Mouse (Mus musculus) brain, embryonic 14.5 days (tissue): ENCODE data around the gene Tbc1d20. TPM values are rescaled to one million over a fixed set of nuclear protein-coding genes. Genes with fewer than 3 reads are reported as not detected.

Experiments used
- DNase-seq: peaks from one replicate; pipeline ENCODE4 v3.0.0-alpha.2; 2011; ENCODE audit warnings: low read depth
- CTCF ChIP-seq: fragments of 200-500 bp; IDR thresholded peaks from 2 replicates; pipeline ENCODE4 v1.5.1; 2012; ENCODE audit warnings: inconsistent platforms, mild to moderate bottlenecking, moderate library complexity, borderline replicate concordance; ENCODE audit not compliant: insufficient read depth, insufficient read length; ENCODE audit errors: extremely low read depth
- POLR2A ChIP-seq: fragments of 200-500 bp; IDR thresholded peaks from 2 replicates; pipeline ENCODE4 v1.6.1; 2012; ENCODE audit warnings: mild to moderate bottlenecking, inconsistent platforms, borderline replicate concordance; ENCODE audit not compliant: poor library complexity, insufficient read depth, insufficient read length, severe bottlenecking; ENCODE audit errors: extremely low read depth
- polyA plus RNA-seq: library from polyadenylated mRNA; depleted of rRNA; stranded (reverse); fragments of >200 nt; gene quantifications from 2 replicates; pipeline ENCODE4 v1.2.3, GENCODE M21; 2012; rRNA removed

Gene Tbc1d20
- polyA plus RNA-seq, 1 experiment, result 41.5 TPM

- DNase-seq, result no peak
- TF ChIP-seq POLR2A (no peak), CTCF (no peak)
These were observed 67.6 kb downstream of the Tbc1d20 start for GRCm38 (mm10) chr2:152361193-152361592.

Other genes with a start within 250 kb of the Tbc1d20 start
- gene Scrt2, start 212.3 kb upstream of the Tbc1d20 start, polyA plus RNA-seq, result 66.5 and 88.8 TPM in 2 replicates
- 17.9 and 18.5 TPM in 2 replicates for gene Srxn1, start 188.3 kb upstream of the Tbc1d20 start, polyA plus RNA-seq
- 2.0 and 2.4 TPM in 2 replicates for gene Tcf15, start 150.3 kb upstream of the Tbc1d20 start, polyA plus RNA-seq
- gene Csnk2a1, start 67.0 kb upstream of the Tbc1d20 start, polyA plus RNA-seq, result 89.5 and 107 TPM in 2 replicates
- 246 and 256 TPM in 2 replicates for gene Rbck1, start 38.8 kb downstream of the Tbc1d20 start, polyA plus RNA-seq
- gene Trib3, start 50.2 kb downstream of the Tbc1d20 start, polyA plus RNA-seq, result 0.62 and 0.70 TPM in 2 replicates
- gene Nrsn2, start 82.8 kb downstream of the Tbc1d20 start, polyA plus RNA-seq, result 25.8 and 33.1 TPM in 2 replicates
- gene Sox12, start 104.2 kb downstream of the Tbc1d20 start, polyA plus RNA-seq, result 87.0 and 105 TPM in 2 replicates
- gene Zcchc3, start 121.2 kb downstream of the Tbc1d20 start, polyA plus RNA-seq, result 18.1 and 19.9 TPM in 2 replicates
- gene 6820408C15Rik, start 121.8 kb downstream of the Tbc1d20 start, polyA plus RNA-seq, result 1.4 and 2.6 TPM in 2 replicates
- not detected in 2 replicates for gene Defb23, start 170.8 kb downstream of the Tbc1d20 start, polyA plus RNA-seq
- 0.15 TPM in 1 of 2 replicates, not detected in the other for gene Defb20, start 183.2 kb downstream of the Tbc1d20 start, polyA plus RNA-seq
- not detected in 2 replicates for gene Defb22, start 196.3 kb downstream of the Tbc1d20 start, polyA plus RNA-seq
- not detected in 2 replicates for gene Defb26, start 217.9 kb downstream of the Tbc1d20 start, polyA plus RNA-seq
- not detected in 2 replicates for gene Defb28, start 224.4 kb downstream of the Tbc1d20 start, polyA plus RNA-seq
- not detected in 2 replicates for gene Defb29, start 246.3 kb downstream of the Tbc1d20 start, polyA plus RNA-seq